Mouse (Mus musculus) ES-CJ7 (cell line): ENCODE data around the gene Zfp747.
"Not testable (repeated sequence)": the region's sequence is repeated elsewhere in the genome, so short reads cannot be mapped to it uniquely, and the experiment has no call there.

Experiments used
- DNase-seq: peaks from one replicate; pipeline ENCODE4 v3.0.0; 2011; ENCODE audit warnings: low read depth, low spot score

The Zfp747 gene

GRCm38 (mm10) chr7:127375271-127376245 lies at the start of gene Zfp747:
Gene Zfp747, minus strand, starts transcription at chr7:127376050.
- DNase-seq = peak; percentile 99

- no peak for DNase-seq
Observed at GRCm38 (mm10) chr7:127425291-127425690, 49.4 kb upstream of the Zfp747 start.

GRCm38 (mm10) chr7:127422247-127422646 lies 46.4 kb upstream of the Zfp747 start:
- DNase-seq = peak; percentile 24

GRCm38 (mm10) chr7:127421388-127422191 lies 45.7 kb upstream of the Zfp747 start, which contains the start of gene Zfp688:
Gene Zfp688, minus strand, starts transcription at chr7:127422068.
- peak; percentile 87 for DNase-seq

GRCm38 (mm10) chr7:127411418-127411817 lies 35.6 kb upstream of the Zfp747 start:
- DNase-seq = no peak

- peak; percentile 93 for DNase-seq
Observed at GRCm38 (mm10) chr7:127406002-127406987, 30.4 kb upstream of the Zfp747 start, which contains the start of gene Zfp764. Gene Zfp764, minus strand, starts transcription at chr7:127406822.

GRCm38 (mm10) chr7:127404101-127404500 lies 28.3 kb upstream of the Zfp747 start:
- not testable (repeated sequence) for DNase-seq

GRCm38 (mm10) chr7:127402980-127403379 lies 27.1 kb upstream of the Zfp747 start:
- DNase-seq = peak; percentile 45

GRCm38 (mm10) chr7:127400355-127400754 lies 24.5 kb upstream of the Zfp747 start:
- DNase-seq = no peak

GRCm38 (mm10) chr7:127393944-127394333 lies 18.1 kb upstream of the Zfp747 start:
- no peak for DNase-seq

GRCm38 (mm10) chr7:127393157-127393943 lies 17.5 kb upstream of the Zfp747 start, which contains the start of gene E430018J23Rik:
Gene E430018J23Rik, minus strand, starts transcription at chr7:127393629.
- DNase-seq = peak; percentile 99

- DNase-seq = no peak
Observed at GRCm38 (mm10) chr7:127392251-127392824, 16.5 kb upstream of the Zfp747 start.

- no peak for DNase-seq
Observed at GRCm38 (mm10) chr7:127391538-127391937, 15.7 kb upstream of the Zfp747 start.

GRCm38 (mm10) chr7:127390306-127390705 lies 14.5 kb upstream of the Zfp747 start:
- no peak for DNase-seq

- not testable (repeated sequence) for DNase-seq
Observed at GRCm38 (mm10) chr7:127388201-127388600, 12.4 kb upstream of the Zfp747 start.

- peak; percentile 96 for DNase-seq
Observed at GRCm38 (mm10) chr7:127386641-127387392, 11.0 kb upstream of the Zfp747 start, which contains the start of gene 9130019O22Rik. Gene 9130019O22Rik, minus strand, starts transcription at chr7:127387166.

GRCm38 (mm10) chr7:127385560-127385959 lies 9.7 kb upstream of the Zfp747 start:
- not testable (repeated sequence) for DNase-seq

GRCm38 (mm10) chr7:127378310-127378921 lies 2.6 kb upstream of the Zfp747 start:
- no peak for DNase-seq
